Mouse (Mus musculus): ENCODE measurements around the gene Hsd17b6.
A peak's percentile ranks its signal among the peaks of the same experiment; 100 is the strongest.

The Hsd17b6 gene

GRCm38 (mm10) chr10:127945432-127946064 is 61.9 kb downstream of the Hsd17b6 start:
- DNase-seq (ENCODE audit: low spot score in 2 of 2): peak; percentile 11

All from frontal cortex, postnatal 25 days (tissue).